Mouse (Mus musculus) layer of hippocampus, adult 11-12 months (tissue): ENCODE measurements around the gene Sfmbt2.
"Not testable (repeated sequence)": the region's sequence is repeated elsewhere in the genome, so short reads cannot be mapped to it uniquely, and the experiment has no call there.

Experiments used
- DNase-seq: peaks from one replicate; pipeline ENCODE4 v3.0.0; 2022; ENCODE audit warnings: low spot score

Gene Sfmbt2

GRCm38 (mm10) chr2:10370176-10370575 is at the start of gene Sfmbt2:
TSS of gene Sfmbt2 (plus strand) at chr2:10370510.
- DNase-seq = no peak

DNA sequence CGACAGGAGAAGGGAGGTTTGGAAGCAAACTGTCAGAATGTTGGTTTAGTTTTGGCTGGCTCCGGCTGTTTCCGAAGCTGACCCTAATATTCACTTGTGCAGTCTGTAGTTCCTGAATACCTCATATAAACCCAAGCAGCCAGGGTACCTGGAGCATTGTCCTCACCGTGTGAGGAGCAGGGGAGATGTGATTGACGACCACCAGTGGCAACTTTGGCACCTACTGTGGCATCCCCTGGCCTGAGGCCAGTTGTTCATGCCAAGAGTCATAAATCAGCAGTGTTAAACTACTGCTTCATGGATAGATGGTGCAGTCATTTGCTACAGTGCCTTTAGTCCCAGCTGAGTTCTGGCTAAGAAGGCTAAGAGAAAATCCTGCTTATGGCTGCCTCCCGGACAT is 49.2 kb upstream of the Sfmbt2 start:
- DNase-seq = no peak

DNA sequence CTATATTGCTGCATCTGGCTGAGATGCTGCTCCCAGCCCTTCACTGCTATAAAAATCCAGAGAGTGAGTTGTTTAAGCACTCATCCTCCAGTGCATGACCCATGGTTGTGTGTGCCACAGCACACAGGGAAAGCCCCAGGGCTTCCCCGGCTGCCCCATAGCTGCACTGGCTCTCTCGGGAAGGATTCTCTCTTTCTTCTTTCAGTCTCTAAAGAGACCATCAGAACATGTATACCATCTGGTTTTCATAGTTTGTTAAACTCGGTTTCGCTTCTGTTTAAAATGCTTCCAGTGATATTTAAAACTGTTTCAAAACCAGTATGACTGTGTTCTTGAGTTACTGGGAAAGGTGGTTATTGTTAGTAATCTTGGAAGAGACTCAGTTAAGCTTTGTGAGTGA is 47.1 kb upstream of the Sfmbt2 start:
- no peak for DNase-seq

DNA sequence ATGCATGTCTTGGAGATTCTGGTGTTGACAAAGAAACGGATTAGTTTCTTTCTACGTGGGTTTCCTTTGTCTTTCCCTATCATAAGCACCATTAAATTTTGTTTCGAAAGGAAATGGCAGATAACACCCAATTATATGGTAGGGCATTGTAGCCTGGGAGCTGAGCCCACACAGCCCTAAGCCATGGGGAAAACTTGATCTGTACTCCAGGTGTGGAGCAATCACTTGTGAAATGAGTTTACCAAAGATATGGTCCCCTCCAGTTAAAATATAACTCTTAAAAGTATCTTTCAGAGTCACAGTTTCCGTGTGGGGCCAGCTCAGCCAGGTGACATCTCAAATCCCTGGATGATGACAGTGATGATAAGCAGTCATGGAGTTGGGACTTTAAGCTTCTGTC is 45.3 kb upstream of the Sfmbt2 start:
- no peak for DNase-seq

DNA sequence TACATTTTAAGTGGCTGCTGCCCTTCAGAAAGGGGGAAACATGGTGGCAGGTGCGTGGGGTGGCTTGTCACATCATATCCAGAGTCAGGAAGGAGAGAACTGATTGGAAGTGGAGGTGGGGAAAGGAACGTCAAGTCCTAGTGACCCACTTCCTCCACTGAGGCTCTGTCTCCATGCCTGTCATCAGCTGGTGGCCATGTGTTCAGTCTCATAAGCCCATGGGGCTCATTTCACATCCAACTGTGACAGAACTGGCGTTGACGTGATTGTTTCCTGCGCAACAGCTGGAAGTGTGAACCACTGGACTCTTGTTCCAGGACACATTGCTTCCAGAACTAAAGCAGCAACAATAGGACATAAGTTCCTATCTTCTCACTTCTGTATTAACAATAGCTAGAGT is 40.1 kb upstream of the Sfmbt2 start:
- DNase-seq = no peak

- DNase-seq = no peak
Measured at GRCm38 (mm10) chr2:10334299-10334698, 36.0 kb upstream of the Sfmbt2 start.

- DNase-seq = no peak
Measured at GRCm38 (mm10) chr2:10335037-10335608, 35.2 kb upstream of the Sfmbt2 start.

DNA sequence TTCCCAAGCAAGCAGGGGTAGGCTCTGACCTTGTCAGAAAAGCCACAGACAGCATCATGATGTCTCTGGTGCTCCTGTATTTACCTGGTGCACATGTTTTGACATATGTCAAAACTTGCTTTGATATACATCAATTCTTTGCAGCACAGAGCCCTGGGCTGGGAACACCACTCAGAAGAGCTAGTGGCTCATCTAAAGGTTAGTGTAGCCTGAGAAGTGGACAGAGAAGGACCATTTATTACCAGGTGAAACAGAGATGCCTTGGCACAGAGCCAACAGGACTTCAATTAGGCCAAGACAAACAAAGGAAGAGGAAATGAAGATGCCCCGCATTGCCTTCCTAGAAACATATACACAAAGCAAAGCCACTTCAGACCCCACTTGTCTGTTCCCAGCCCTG is 30.3 kb upstream of the Sfmbt2 start:
- no peak for DNase-seq

DNA sequence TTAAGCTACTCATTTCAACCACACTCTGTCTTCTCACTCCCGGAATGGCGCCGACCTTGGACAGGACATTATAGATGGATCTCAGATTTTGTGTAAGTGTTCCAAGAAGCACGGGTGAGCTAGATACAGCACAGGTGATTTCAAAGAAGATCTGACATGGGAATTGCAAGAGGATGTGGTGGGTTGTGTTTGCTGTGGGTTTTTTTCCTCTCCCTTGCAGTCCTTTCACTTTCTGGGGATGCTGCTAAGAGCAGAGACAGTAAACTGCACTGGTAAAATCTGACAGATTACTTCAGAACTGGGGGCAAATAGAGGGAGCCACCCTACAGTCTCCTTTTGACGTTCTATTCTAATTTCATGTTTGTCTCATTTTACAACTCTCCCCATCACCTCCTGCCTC is 26.8 kb upstream of the Sfmbt2 start:
- no peak for DNase-seq

- DNase-seq = not testable (repeated sequence)
Measured at GRCm38 (mm10) chr2:10344073-10344472, 26.2 kb upstream of the Sfmbt2 start.

DNA sequence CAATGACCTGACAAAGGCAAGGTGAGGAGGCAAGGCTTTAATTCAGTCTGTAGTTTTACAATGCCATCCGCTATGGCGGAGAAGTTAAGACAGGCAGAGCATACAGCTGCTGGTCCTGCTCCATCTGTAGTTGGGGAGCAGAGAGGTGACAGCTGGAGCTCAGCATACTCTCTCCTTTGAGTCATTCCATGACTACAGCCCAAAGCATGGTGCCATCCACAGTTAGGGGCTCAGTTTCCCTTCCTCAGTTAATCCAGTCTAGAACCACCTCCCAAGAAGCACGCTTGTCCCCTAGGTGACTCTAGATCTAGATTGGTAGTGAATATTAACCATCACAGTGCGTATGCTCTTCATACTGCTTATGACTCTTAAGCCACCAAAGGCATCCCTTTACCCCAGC is 23.1 kb upstream of the Sfmbt2 start:
- no peak for DNase-seq

DNA sequence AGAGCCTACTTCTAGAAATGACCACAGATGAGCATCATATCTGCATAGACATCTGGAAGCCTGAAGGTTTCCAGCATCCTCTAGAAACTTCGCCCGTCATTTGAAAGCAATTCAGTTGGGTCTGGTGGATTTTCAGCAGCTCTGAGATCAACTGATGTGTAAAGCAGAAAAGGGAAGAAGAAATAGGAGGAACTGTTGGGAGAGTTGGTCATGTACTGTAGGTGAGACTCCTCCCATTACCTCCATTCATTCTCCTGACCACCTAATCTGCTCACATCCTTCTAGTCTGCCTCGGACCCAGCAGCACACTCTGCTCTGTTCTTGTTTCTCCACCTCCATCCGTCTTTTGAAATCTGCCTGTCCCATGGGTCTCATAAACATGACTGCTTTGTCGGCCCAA is 22.3 kb upstream of the Sfmbt2 start:
- no peak for DNase-seq

- no peak for DNase-seq
Measured at GRCm38 (mm10) chr2:10350266-10350810, 20.0 kb upstream of the Sfmbt2 start.

GRCm38 (mm10) chr2:10351125-10351524 is 19.2 kb upstream of the Sfmbt2 start:
- no peak for DNase-seq

DNA sequence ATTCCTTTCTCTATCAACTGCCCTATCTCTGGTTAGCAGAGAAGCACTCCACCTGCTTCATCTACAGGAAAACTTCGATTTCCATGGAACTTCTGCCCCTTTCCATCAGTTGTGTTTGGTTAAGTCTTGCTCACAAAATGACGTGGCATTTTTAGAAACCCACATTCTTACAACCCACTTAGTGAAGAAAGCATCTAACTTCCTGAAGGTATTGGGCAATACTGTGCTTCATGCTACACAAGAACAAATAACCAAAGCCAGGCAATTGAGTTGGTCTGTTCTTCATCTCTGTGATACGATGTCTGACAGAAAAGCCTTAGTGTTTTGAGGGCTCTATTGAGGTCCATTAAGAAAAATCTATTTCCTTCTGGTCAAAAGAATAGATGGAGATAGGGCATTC is 17.4 kb upstream of the Sfmbt2 start:
- DNase-seq = no peak

- DNase-seq = no peak
Measured at GRCm38 (mm10) chr2:10353889-10354288, 16.4 kb upstream of the Sfmbt2 start.

DNA sequence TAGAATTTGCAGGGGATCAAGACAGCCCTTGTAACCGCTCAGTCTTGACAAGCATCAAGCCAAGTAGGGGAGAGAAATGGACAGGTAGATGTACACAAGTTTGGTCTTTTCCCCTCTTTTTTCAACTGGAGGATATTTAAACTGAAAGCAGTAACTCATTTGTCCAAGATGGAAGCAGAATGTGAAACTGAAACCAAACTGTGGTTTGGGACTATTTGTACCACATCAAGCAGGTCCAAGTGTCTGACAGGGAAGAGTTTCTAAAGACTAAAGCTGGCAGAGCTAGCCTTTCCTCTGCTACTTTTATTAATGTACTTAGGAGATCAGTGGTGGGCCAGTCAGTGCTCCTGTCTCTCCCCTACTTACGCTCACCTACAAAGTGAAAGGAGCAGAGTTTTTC is 10.4 kb upstream of the Sfmbt2 start:
- no peak for DNase-seq

DNA sequence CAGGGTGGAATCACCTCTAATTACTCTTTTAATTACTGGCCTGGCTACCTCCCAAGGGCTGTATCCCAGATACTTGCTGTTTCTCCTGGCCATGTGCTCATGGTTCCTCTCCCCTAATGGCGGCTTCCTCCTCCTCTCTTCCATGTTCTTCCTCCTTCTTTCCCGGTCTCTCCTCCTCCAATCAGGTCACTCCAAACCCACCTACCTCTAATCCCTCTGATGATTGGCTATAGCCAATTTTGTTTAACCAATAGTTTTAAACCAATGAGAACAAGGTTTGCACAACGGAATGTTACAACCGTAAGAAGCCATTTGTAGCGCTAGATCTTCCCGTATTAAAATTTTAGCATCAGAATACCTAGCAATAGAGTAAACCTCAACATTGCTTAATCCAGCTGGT is 5.2 kb upstream of the Sfmbt2 start:
- no peak for DNase-seq

DNA sequence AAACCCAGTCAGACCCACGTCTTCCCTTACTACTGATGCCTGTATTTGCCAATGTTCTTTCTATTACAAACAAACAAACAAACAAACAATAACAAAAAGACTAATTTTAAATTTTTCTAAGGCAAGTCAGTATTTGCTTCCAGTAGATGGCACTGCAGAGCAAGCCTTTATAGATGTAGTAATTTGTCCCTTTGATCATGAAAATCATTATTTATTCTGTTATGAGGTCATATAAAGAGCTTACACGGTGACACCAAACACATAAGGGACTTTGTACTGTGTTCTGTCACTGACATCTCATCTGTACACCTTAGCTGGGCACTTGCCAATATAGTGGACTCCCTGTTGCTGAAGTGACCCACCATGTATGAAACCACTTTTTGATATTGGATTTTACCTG is 4.0 kb upstream of the Sfmbt2 start:
- DNase-seq = no peak

GRCm38 (mm10) chr2:10369676-10370075 is 634 bp upstream of the Sfmbt2 start:
- DNase-seq = no peak

- no peak for DNase-seq
Measured at GRCm38 (mm10) chr2:10370687-10371458, 563 bp downstream of the Sfmbt2 start.

DNA sequence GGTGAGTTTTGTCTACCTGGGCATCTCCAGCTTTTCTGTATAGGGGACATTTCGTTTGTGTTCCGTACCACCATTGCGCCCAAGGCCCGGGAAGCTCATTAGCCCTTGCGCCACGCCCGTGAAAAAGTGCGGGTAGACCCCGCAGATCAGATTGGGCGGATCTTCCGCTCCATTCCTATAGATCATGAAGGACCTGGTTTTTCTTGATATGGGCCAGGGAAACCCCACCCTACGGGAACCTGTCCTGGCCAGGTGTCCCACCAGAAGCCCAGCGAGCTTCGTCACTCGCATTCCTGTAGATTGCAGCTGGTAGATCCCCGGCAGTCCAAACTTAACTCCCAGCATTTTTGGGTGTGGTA is 1.1 kb downstream of the Sfmbt2 start:
- DNase-seq = no peak

DNA sequence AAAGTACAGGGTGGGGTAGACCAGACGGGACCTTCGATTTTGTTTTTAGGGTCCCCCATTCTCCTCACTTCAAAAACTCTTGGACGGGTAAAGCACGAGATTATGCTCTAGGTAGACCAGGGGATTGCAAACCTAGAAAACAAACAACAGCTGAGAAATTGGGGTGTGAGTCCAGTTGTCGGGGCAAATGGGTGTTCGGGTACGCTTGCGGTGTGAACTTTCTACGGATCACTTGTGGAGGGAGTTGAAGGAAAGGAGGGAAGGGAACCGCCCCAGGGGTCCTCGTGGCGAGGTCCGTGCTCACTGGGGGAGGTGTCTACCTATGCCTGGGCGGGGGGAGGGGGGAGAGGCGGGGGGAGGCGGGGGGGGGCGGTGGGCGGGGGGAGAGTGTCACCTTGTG is 1.6 kb downstream of the Sfmbt2 start:
- DNase-seq = no peak

- DNase-seq = peak; percentile 61
Measured at GRCm38 (mm10) chr2:10372321-10372723, 2.0 kb downstream of the Sfmbt2 start.
